Mouse (Mus musculus) cortical plate, adult 2 months (tissue): ENCODE data around the gene Man2b2. TPM values are rescaled to one million over a fixed set of nuclear protein-coding genes. Genes with fewer than 3 reads are reported as not detected.

Source experiments
- H3K27ac ChIP-seq: fragments of 200-500 bp; 2 replicates; pipeline ENCODE4 v1.5.1; 2012; ENCODE audit warnings: low read length, control low read depth, inconsistent platforms; ENCODE audit not compliant: insufficient read depth
- H3K4me1 ChIP-seq: fragments of 200-500 bp; 2 replicates; pipeline ENCODE4 v1.6.1; 2011; ENCODE audit warnings: low read length; ENCODE audit not compliant: control insufficient read depth, insufficient read depth
- H3K4me3 ChIP-seq: fragments of 200-500 bp; 2 replicates; pipeline ENCODE4 v1.5.1; 2011; ENCODE audit warnings: mild to moderate bottlenecking, low read length, control low read depth; ENCODE audit not compliant: insufficient read depth
- CTCF ChIP-seq: fragments of 200-500 bp; IDR thresholded peaks from 2 replicates; pipeline ENCODE4 v1.5.1; 2011; ENCODE audit warnings: mild to moderate bottlenecking, control low read depth, low read length; ENCODE audit not compliant: insufficient read depth; ENCODE audit errors: extremely low read depth
- POLR2A ChIP-seq: fragments of 200-500 bp; IDR thresholded peaks from 2 replicates; pipeline ENCODE4 v1.6.1; 2011; ENCODE audit warnings: mild to moderate bottlenecking, low read length, control low read depth; ENCODE audit not compliant: insufficient read depth; ENCODE audit errors: extremely low read depth
- polyA plus RNA-seq: library from polyadenylated mRNA; depleted of rRNA; stranded (reverse); fragments of >200 nt; gene quantifications from 2 replicates; pipeline ENCODE4 v1.2.3, GENCODE M21; 2012; rRNA removed

Gene Man2b2
- 33.7 and 35.3 TPM in 2 replicates for polyA plus RNA-seq

- Histone ChIP-seq H3K27ac (no peak within 1 kb of the TSS), H3K4me3 (peak within 1 kb of the TSS; percentile 49), H3K4me1 (no peaks in the 10 kb centered on the region)
- TF ChIP-seq POLR2A: no peak
- TF ChIP-seq CTCF: peak; percentile 92
Observed at GRCm38 (mm10) chr5:36829913-36830879, at the start of gene Man2b2. Gene Man2b2, minus strand, starts transcription at chr5:36830653.

DNA sequence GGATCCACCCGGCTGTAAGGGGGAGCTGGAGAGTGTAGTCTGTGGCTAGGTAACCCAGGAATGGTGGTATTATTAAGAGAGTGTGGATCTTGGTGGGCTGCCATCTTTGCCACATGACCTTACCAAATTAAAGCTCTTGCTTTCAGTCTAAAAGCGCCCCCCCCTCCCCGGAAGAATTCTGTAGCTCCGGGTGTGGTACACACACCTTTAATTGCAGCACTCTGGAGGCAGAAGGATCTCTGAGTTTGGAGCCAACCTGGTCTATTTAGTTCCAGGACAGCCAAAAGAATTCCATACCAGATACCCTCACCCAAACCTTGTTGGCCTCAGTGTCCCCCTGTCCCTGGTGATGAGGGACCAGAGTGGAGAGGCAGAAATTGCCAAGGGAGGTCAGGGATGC, 48.3 kb upstream of the Man2b2 start:
- no peak overlapping the region for H3K4me3 ChIP-seq
- H3K4me1 ChIP-seq: peaks cover 33% of the 10 kb centered on the region
- no peak overlapping the region for H3K27ac ChIP-seq
- TF ChIP-seq POLR2A (no peak), CTCF (no peak)

DNA sequence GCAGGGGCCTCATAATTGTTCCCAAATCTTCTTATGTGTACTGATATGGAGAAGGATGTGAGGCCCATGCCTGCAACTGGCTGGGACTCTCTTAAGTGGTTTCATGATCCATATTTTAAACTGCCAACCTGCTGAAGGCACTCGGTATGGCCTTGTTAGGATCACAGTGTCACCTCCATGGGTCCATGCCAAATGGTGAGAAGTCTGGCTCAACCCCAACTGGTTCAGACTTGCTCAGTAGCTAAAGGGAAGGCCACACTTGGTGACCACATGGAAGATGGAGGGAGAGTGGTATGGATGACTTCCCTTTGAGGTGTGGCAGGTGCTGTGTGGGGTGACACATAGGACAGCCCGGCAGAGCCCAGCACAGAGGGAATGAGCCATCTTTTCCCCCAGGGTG, 47.2 kb upstream of the Man2b2 start:
- Histone ChIP-seq H3K27ac (peak overlapping the region; percentile 79), H3K4me1 (peaks cover 35% of the 10 kb centered on the region), H3K4me3 (no peak overlapping the region)
- TF ChIP-seq CTCF (no peak), POLR2A (no peak)

DNA sequence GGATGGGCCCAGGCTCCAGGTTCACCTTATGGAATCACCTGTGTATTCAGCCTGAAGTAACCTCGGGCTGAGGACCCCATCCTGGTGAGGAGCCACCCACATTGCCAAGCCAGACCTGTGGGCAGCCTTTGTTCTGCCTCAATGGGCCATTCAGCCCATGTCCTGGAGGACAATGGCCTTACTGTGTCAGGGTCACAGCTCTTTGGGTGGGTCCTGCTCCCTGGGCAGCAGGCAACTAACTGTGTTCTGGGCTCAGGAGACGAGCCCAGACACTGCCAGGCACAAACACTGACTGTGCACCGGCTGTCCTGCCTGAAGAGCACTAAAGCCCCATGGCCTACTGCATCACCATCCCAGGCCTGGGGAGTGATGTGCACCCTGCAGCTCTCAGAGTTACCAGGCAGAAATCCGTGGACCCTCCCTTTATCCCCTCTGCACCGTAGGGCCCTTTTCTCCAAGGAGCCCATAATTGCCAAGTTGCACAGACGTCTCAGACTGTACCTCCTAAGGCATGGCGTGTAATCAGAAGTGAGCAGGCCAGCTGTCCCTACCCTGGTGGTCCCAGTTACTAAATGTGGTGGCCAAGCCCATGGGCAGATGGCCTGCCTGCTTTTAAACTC, 46.4 kb upstream of the Man2b2 start:
- Histone ChIP-seq H3K4me1 (peaks cover 31% of the 10 kb centered on the region), H3K4me3 (no peak overlapping the region), H3K27ac (peak overlapping the region; percentile 79)
- TF ChIP-seq CTCF: no peak
- TF ChIP-seq POLR2A: no peak

GRCm38 (mm10) chr5:36875956-36876355, 45.5 kb upstream of the Man2b2 start:
- H3K4me1 ChIP-seq: peaks cover 32% of the 10 kb centered on the region
- no peak overlapping the region for H3K4me3 ChIP-seq
- no peak for TF ChIP-seq POLR2A
- no peak for TF ChIP-seq CTCF
- H3K27ac ChIP-seq: peak overlapping the region; percentile 43

GRCm38 (mm10) chr5:36870916-36871315, 40.5 kb upstream of the Man2b2 start:
- peak overlapping the region; percentile 96 for H3K4me3 ChIP-seq
- no peak overlapping the region for H3K27ac ChIP-seq
- TF ChIP-seq CTCF: no peak

GRCm38 (mm10) chr5:36869578-36870236, 39.3 kb upstream of the Man2b2 start:
- Histone ChIP-seq H3K4me1 (peaks cover 18% of the 10 kb centered on the region), H3K27ac (peak overlapping the region; percentile 97), H3K4me3 (peak overlapping the region; percentile 96)
- no peak for TF ChIP-seq POLR2A
- TF ChIP-seq CTCF: no peak

More at GRCm38 (mm10) chr5:36870916-36871315, 40.5 kb upstream of the Man2b2 start:
- peaks cover 19% of the 10 kb centered on the region for H3K4me1 ChIP-seq

DNA sequence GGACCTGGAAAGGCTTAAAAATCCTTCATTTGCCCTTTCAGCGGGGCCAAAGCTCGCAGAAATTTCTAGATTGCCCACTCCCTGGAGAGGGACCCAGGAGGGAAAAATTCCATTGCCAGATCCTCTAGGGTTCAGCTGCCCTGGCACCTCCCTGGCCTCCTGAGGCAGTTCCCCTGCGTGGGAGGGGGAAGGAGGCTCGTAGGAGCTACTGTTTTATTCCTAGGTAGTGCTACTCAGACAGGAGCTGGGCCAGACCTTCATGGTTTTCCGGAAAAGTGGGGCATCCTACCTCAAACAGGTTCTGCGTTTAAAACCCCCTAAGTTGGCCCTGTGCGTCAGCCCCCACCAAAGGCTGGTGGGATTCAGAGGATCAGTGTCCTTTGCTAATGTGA, 38.7 kb upstream of the Man2b2 start:
- TF ChIP-seq POLR2A: no peak
- no peak for TF ChIP-seq CTCF
- Histone ChIP-seq H3K4me1 (peaks cover 13% of the 10 kb centered on the region), H3K27ac (peak overlapping the region; percentile 97), H3K4me3 (peak overlapping the region; percentile 96)

GRCm38 (mm10) chr5:36868266-36869090, 38.0 kb upstream of the Man2b2 start, which contains the start of gene Ppp2r2c:
Gene Ppp2r2c, plus strand, starts transcription at chr5:36868513.
- H3K4me3 ChIP-seq: peak within 1 kb of the TSS; percentile 96
- H3K4me1 ChIP-seq: peaks cover 10% of the 10 kb centered on the region; the same call in 1 of the 2 replicates
- TF ChIP-seq POLR2A: peak; percentile 54; the same call in 1 of the 2 replicates
- TF ChIP-seq CTCF: no peak
- H3K27ac ChIP-seq: peak within 1 kb of the TSS; percentile 97
